Mouse (Mus musculus): ENCODE results near the gene Map2k3. TPM values are rescaled to one million over a fixed set of nuclear protein-coding genes. Genes with fewer than 3 reads are reported as not detected.

Gene Map2k3
- polyA plus RNA-seq, 1 experiment, result 30.9 TPM

DNA sequence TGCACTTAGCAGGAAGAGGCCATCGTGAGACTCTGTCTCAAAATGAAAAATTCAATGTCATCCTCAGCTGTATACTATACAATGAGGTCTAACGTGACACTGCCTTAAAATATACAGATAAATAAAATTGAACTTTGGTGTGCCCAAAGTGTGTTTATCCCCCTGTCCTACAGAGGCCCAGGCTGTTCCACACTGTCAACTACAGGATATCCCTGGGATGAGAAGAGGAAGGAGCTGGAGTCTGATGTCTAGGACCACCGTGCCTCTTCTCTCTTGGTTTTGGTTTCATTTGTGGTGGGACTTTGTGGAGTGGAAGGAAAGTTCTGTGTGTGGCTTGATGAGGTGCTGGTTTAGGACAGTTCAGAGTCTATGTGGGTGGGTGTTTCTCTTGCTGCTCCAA is 5.8 kb downstream of the Map2k3 start:
- TF ChIP-seq CTCF (IDR thresholded peaks at IDR 0.05; ENCODE audit: borderline replicate concordance, control insufficient read depth, extremely low read depth, insufficient read depth, low read length, poor library complexity) (no peak), POLR2A (IDR thresholded peaks at IDR 0.05; ENCODE audit: control insufficient read depth, extremely low read depth, insufficient read depth, low read length, poor library complexity) (no peak)
- Histone ChIP-seq H3K27me3 (ENCODE audit: control insufficient read depth, insufficient read depth, low read length) (no peaks in the 10 kb centered on the region), H3K4me3 (ENCODE audit: control insufficient read depth, insufficient read depth, low read length) (no peak overlapping the region), H3K4me1 (replicated peaks; ENCODE audit: control insufficient read depth, insufficient read depth, low read length) (peaks cover 19% of the 10 kb centered on the region), H3K27ac (ENCODE audit: control insufficient read depth, insufficient read depth, low read length) (no peak overlapping the region), H3K36me3 (ENCODE audit: control insufficient read depth, insufficient read depth, low read length) (no peaks in the 10 kb centered on the region; the same call in 1 of the 2 replicates)
- DNase-seq, result no peak
- 14% methylated on average over 3 of the region's 3 CpGs for WGBS

GRCm38 (mm10) chr11:60939487-60939886 is 7.7 kb downstream of the Map2k3 start:
- H3K36me3 ChIP-seq (ENCODE audit: control insufficient read depth, insufficient read depth, low read length), result peaks cover 8% of the 10 kb centered on the region; the same call in 1 of the 2 replicates
- H3K27me3 ChIP-seq (ENCODE audit: control insufficient read depth, insufficient read depth, low read length), result no peaks in the 10 kb centered on the region
- H3K4me3 ChIP-seq (ENCODE audit: control insufficient read depth, insufficient read depth, low read length), result no peak overlapping the region
- H3K4me1 ChIP-seq (replicated peaks; ENCODE audit: control insufficient read depth, insufficient read depth, low read length), result peaks cover 16% of the 10 kb centered on the region
- H3K27ac ChIP-seq (ENCODE audit: control insufficient read depth, insufficient read depth, low read length), result no peak overlapping the region
- TF ChIP-seq CTCF (IDR thresholded peaks at IDR 0.05; ENCODE audit: borderline replicate concordance, control insufficient read depth, extremely low read depth, insufficient read depth, low read length, poor library complexity), result no peak
- no peak for TF ChIP-seq POLR2A (IDR thresholded peaks at IDR 0.05; ENCODE audit: control insufficient read depth, extremely low read depth, insufficient read depth, low read length, poor library complexity)
- no peak for DNase-seq
- WGBS, result 83% methylated on average over 3 of the region's 3 CpGs

DNA sequence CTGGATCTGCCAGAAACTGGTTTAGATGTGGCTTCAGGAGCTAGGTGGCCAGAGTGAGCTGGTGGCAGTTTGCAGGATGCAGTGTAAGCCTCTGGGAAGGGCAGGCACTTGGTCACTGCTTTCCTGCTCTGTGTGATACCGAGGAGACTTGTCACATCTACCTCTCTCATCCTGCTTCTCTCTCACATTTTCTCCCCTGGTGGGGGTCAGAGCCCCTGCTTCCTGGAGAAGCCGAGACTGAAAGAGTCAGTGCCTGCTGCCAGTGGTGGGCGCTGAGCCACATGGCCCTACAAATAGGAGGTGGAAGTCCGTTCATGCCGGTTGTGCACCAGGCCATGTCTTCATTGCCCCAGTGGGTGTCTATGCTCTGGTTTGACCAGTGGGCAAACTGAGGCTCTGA is 8.7 kb downstream of the Map2k3 start:
- H3K36me3 ChIP-seq (ENCODE audit: control insufficient read depth, insufficient read depth, low read length), result peaks cover 11% of the 10 kb centered on the region; the same call in 1 of the 2 replicates
- TF ChIP-seq POLR2A (IDR thresholded peaks at IDR 0.05; ENCODE audit: control insufficient read depth, extremely low read depth, insufficient read depth, low read length, poor library complexity), result no peak
- no peak for TF ChIP-seq CTCF (IDR thresholded peaks at IDR 0.05; ENCODE audit: borderline replicate concordance, control insufficient read depth, extremely low read depth, insufficient read depth, low read length, poor library complexity)

GRCm38 (mm10) chr11:60941370-60941769 is 9.5 kb downstream of the Map2k3 start:
- no peak overlapping the region for H3K4me3 ChIP-seq (ENCODE audit: control insufficient read depth, insufficient read depth, low read length)
- peaks cover 11% of the 10 kb centered on the region; the same call in 1 of the 2 replicates for H3K36me3 ChIP-seq (ENCODE audit: control insufficient read depth, insufficient read depth, low read length)
- H3K4me1 ChIP-seq (replicated peaks; ENCODE audit: control insufficient read depth, insufficient read depth, low read length), result 0 out of 2 replicates have a peak, but pooled peaks cover 4% of the 10 kb centered on the region
- H3K27ac ChIP-seq (ENCODE audit: control insufficient read depth, insufficient read depth, low read length), result no peak overlapping the region
- TF ChIP-seq CTCF (IDR thresholded peaks at IDR 0.05; ENCODE audit: borderline replicate concordance, control insufficient read depth, extremely low read depth, insufficient read depth, low read length, poor library complexity) (no peak), POLR2A (IDR thresholded peaks at IDR 0.05; ENCODE audit: control insufficient read depth, extremely low read depth, insufficient read depth, low read length, poor library complexity) (no peak)
- WGBS, result 97% methylated on average over 9 of the region's 9 CpGs
- H3K27me3 ChIP-seq (ENCODE audit: control insufficient read depth, insufficient read depth, low read length), result no peaks in the 10 kb centered on the region
- DNase-seq, result no peak

More for the DNA sequence above, 8.7 kb downstream of the Map2k3 start:
- 97% methylated on average over 5 of the region's 5 CpGs for WGBS
- Histone ChIP-seq H3K4me1 (replicated peaks; ENCODE audit: control insufficient read depth, insufficient read depth, low read length) (peaks cover 8% of the 10 kb centered on the region), H3K27ac (ENCODE audit: control insufficient read depth, insufficient read depth, low read length) (no peak overlapping the region), H3K4me3 (ENCODE audit: control insufficient read depth, insufficient read depth, low read length) (no peak overlapping the region), H3K27me3 (ENCODE audit: control insufficient read depth, insufficient read depth, low read length) (no peaks in the 10 kb centered on the region)
- DNase-seq, result no peak

- no peak overlapping the region for H3K27ac ChIP-seq (ENCODE audit: control insufficient read depth, insufficient read depth, low read length)
- WGBS, result 97% methylated on average over 9 of the region's 9 CpGs
- 0 out of 2 replicates have a peak, but pooled peaks cover 4% of the 10 kb centered on the region for H3K4me1 ChIP-seq (replicated peaks; ENCODE audit: control insufficient read depth, insufficient read depth, low read length)
- no peak for DNase-seq
- TF ChIP-seq CTCF (IDR thresholded peaks at IDR 0.05; ENCODE audit: borderline replicate concordance, control insufficient read depth, extremely low read depth, insufficient read depth, low read length, poor library complexity), result no peak
- no peak for TF ChIP-seq POLR2A (IDR thresholded peaks at IDR 0.05; ENCODE audit: control insufficient read depth, extremely low read depth, insufficient read depth, low read length, poor library complexity)
- peaks cover 19% of the 10 kb centered on the region; the same call in 1 of the 2 replicates for H3K36me3 ChIP-seq (ENCODE audit: control insufficient read depth, insufficient read depth, low read length)
- no peaks in the 10 kb centered on the region for H3K27me3 ChIP-seq (ENCODE audit: control insufficient read depth, insufficient read depth, low read length)
- no peak overlapping the region for H3K4me3 ChIP-seq (ENCODE audit: control insufficient read depth, insufficient read depth, low read length)
These were observed 10.6 kb downstream of the Map2k3 start for GRCm38 (mm10) chr11:60942263-60943015.

GRCm38 (mm10) chr11:60945003-60945402 is 13.2 kb downstream of the Map2k3 start:
- H3K36me3 ChIP-seq (ENCODE audit: control insufficient read depth, insufficient read depth, low read length), result peaks cover 27% of the 10 kb centered on the region
- TF ChIP-seq POLR2A (IDR thresholded peaks at IDR 0.05; ENCODE audit: control insufficient read depth, extremely low read depth, insufficient read depth, low read length, poor library complexity) (no peak), CTCF (IDR thresholded peaks at IDR 0.05; ENCODE audit: borderline replicate concordance, control insufficient read depth, extremely low read depth, insufficient read depth, low read length, poor library complexity) (no peak)

More at GRCm38 (mm10) chr11:60945003-60945402, 13.2 kb downstream of the Map2k3 start:
- H3K4me1 ChIP-seq (replicated peaks; ENCODE audit: control insufficient read depth, insufficient read depth, low read length), result no peaks in the 10 kb centered on the region
- DNase-seq, result no peak
- H3K4me3 ChIP-seq (ENCODE audit: control insufficient read depth, insufficient read depth, low read length), result no peak overlapping the region
- no peaks in the 10 kb centered on the region for H3K27me3 ChIP-seq (ENCODE audit: control insufficient read depth, insufficient read depth, low read length)
- no peak overlapping the region for H3K27ac ChIP-seq (ENCODE audit: control insufficient read depth, insufficient read depth, low read length)
- 99% methylated on average over 4 of the region's 4 CpGs for WGBS

Data from thymus, adult 2 months (tissue).